Mouse (Mus musculus) embryonic stem cell, embryonic (primary cell): ENCODE data around the gene Klc3.

Experiments used
- CTCF ChIA-PET, 4 experiments: fragments of 300-600 bp in 2 of 4; fragments of 350-600 bp in 2 of 4; sonication (Branson Sonifier 250); formaldehyde crosslinking; loops; one replicate each; lab custom pipeline; 2022; ENCODE audit warnings: inconsistent platforms in 2 of 4; lab: Charles Lee
- POLR2A ChIA-PET, 4 experiments: fragments of 300-600 bp in 2 of 4; fragments of 350-600 bp in 2 of 4; sonication (Branson Sonifier 250); formaldehyde crosslinking; loops; one replicate each; lab custom pipeline; 2022; ENCODE audit warnings: antibody characterized with exemption in 4 of 4, inconsistent platforms in 1 of 4; lab: Charles Lee

The Klc3 gene

GRCm38 (mm10) chr7:19359299-19359891 is 44.5 kb downstream of the Klc3 start, which contains the start of the genes Cd3eap and Ppp1r13l:
TSS of gene Cd3eap (minus strand) at chr7:19359483.
TSS of gene Ppp1r13l (plus strand) at chr7:19359749.
- CTCF ChIA-PET: interaction anchor here in 3 of 4 experiments (0.5 to 4.6 kb wide), 21 partner anchors 11 to 384 kb away, joined by 3 to 36 read pairs (median 4); partner anchors contain the start of genes Fosb (in 2 of the 3) and Gpr4 (in 1 of the 3)
- POLR2A ChIA-PET: interaction anchor here in 3 of 4 experiments (0.5 to 5.8 kb wide), 41 partner anchors 9 to 491 kb away, joined by 3 to 43 read pairs (median 4); partner anchors contain the start of genes Ercc1 (in 3 of the 3), Fosb (in 2 of the 3), Bcam (in 1 of the 3) and Exoc3l2 (in 1 of the 3)

- ChIA-PET POLR2A (interaction anchor here in 3 of 4 experiments (0.5 to 5.8 kb wide), 13 partner anchors 9 to 210 kb away, joined by 3 to 43 read pairs (median 6); partner anchors contain the start of genes Ercc1 (in 1 of the 3), Fosb (in 1 of the 3) and Qpctl (in 1 of the 3)), CTCF (interaction anchor here in 2 of 4 experiments (0.6 to 4.6 kb wide), 6 partner anchors 12 to 147 kb away, joined by 3 to 36 read pairs (median 8); partner anchors contain the start of genes Ercc1 (in 1 of the 2), Fosb (in 1 of the 2) and Gpr4 (in 1 of the 2))
These were observed 45.3 kb downstream of the Klc3 start for GRCm38 (mm10) chr7:19358634-19359033.

GRCm38 (mm10) chr7:19357381-19358375 is 46.2 kb downstream of the Klc3 start:
- POLR2A ChIA-PET: interaction anchor here in 2 of 4 experiments (0.9 to 1.6 kb wide), 6 partner anchors 11 to 182 kb away, joined by 3 to 6 read pairs (median 3); partner anchors contain the start of gene Ercc1 (in 1 of the 2)

GRCm38 (mm10) chr7:19356311-19356710 is 47.6 kb downstream of the Klc3 start:
- ChIA-PET CTCF (interaction anchor here (0.7 to 2.1 kb wide), 6 partner anchors 7 to 283 kb away, joined by 3 to 7 read pairs (median 4); partner anchors contain the start of genes Clasrp (in 1 of the 4) and Ercc1 (in 1 of the 4)), POLR2A (interaction anchor here in 1 of 4 experiments (0.7 to 2.5 kb wide), 6 partner anchors 7 to 49 kb away, joined by 3 to 9 read pairs (median 3); partner anchors contain the start of gene Ercc1)

More at GRCm38 (mm10) chr7:19357381-19358375, 46.2 kb downstream of the Klc3 start:
- CTCF ChIA-PET: interaction anchor here in 3 of 4 experiments (0.5 to 2.1 kb wide), 4 partner anchors 9 to 309 kb away, joined by 3 to 7 read pairs (median 3); partner anchors contain the start of gene Ercc1 (in 1 of the 3)

GRCm38 (mm10) chr7:19354991-19355390 is 48.9 kb downstream of the Klc3 start:
- ChIA-PET POLR2A (interaction anchor here in 3 of 4 experiments (0.5 to 2.5 kb wide), 9 partner anchors 9 to 387 kb away, joined by 3 to 15 read pairs (median 4); partner anchors contain the start of genes Ercc1 (in 2 of the 3) and Fosb (in 1 of the 3)), CTCF (interaction anchor here in 3 of 4 experiments (0.6 to 1.6 kb wide), 5 partner anchors 9 to 256 kb away, joined by 4 to 5 read pairs (median 4); no protein-coding TSS in a partner anchor)

GRCm38 (mm10) chr7:19350221-19350620 is 53.7 kb downstream of the Klc3 start:
- ChIA-PET CTCF (no interaction called here), POLR2A (interaction anchor here in 1 of 4 experiments (1.6 kb wide), 1 partner anchor 201 kb away, joined by 3 read pairs; the partner anchor contains the start of gene Qpctl)

- CTCF ChIA-PET: interaction anchor here in 1 of 4 experiments (0.7 to 1.3 kb wide), 2 partner anchors 11 to 424 kb away, joined by 3 read pairs; partner anchors contain the start of gene Ppp1r13l
These were observed 54.6 kb downstream of the Klc3 start for GRCm38 (mm10) chr7:19349188-19349915.

GRCm38 (mm10) chr7:19344938-19345471 is 58.9 kb downstream of the Klc3 start:
- POLR2A ChIA-PET: interaction anchor here (0.6 to 3.4 kb wide), 28 partner anchors 10 to 352 kb away, joined by 3 to 23 read pairs (median 6); partner anchors contain the start of genes Cd3eap (in 3 of the 4), Ppp1r13l (in 3 of the 4), Fosb (in 2 of the 4) and Ppm1n (in 1 of the 4)
- CTCF ChIA-PET: interaction anchor here (0.6 to 2.4 kb wide), 27 partner anchors 9 to 258 kb away, joined by 3 to 18 read pairs (median 3); partner anchors contain the start of genes Eml2 (in 1 of the 4) and Fosb (in 1 of the 4)

More at GRCm38 (mm10) chr7:19349188-19349915, 54.6 kb downstream of the Klc3 start:
- POLR2A ChIA-PET: interaction anchor here in 1 of 4 experiments (0.8 to 1.6 kb wide), 4 partner anchors 10 to 200 kb away, joined by 3 to 5 read pairs (median 4); partner anchors contain the start of genes Cd3eap, Ppp1r13l and Qpctl
